Mouse (Mus musculus) E14TG2a.4 (cell line): ENCODE measurements at regions not wholly inside any gene's neighbourhood (a gene's known extent, or its start where the extent isn't known, plus 50 kb on each side); places are given as distances from the start of the nearest gene placed in this dataset.

Experiments used
- H3K27me3 ChIP-seq: 2 replicates; pipeline ENCODE4 v1.6.1; 2014; ENCODE audit warnings: low read length, control low read depth; ENCODE audit not compliant: insufficient read depth
- H3K36me3 ChIP-seq: 2 replicates; pipeline ENCODE4 v1.6.1; 2014; ENCODE audit warnings: low read length, control low read depth; ENCODE audit not compliant: insufficient read depth
- H3K4me1 ChIP-seq: replicated peaks from 2 replicates; pipeline ENCODE4 v1.6.1; 2014; ENCODE audit warnings: low read depth, low read length, control low read depth
- H3K4me3 ChIP-seq: replicated peaks from 2 replicates; pipeline ENCODE4 v1.5.1; 2014; ENCODE audit warnings: mild to moderate bottlenecking, low read length
- H3K9me3 ChIP-seq: 2 replicates; pipeline ENCODE4 v1.6.1; 2014; ENCODE audit warnings: low read length, control low read depth
- CTCF ChIP-seq: conservative IDR thresholded peaks from 2 replicates; pipeline ENCODE4 v1.5.1; 2014; ENCODE audit warnings: low read length
- NANOG ChIP-seq: IDR thresholded peaks from 2 replicates; pipeline ENCODE4 v1.6.1; 2014; ENCODE audit warnings: borderline replicate concordance, low read length, mixed read lengths
- POU5F1 ChIP-seq: IDR thresholded peaks from 2 replicates; pipeline ENCODE4 v1.6.1; 2014; ENCODE audit warnings: low read length, borderline replicate concordance

- Histone ChIP-seq H3K36me3 (no peaks in the 10 kb centered on the region), H3K4me3 (no peak overlapping the region), H3K27me3 (no peaks in the 10 kb centered on the region), H3K9me3 (no peaks in the 10 kb centered on the region), H3K4me1 (no peaks in the 10 kb centered on the region)
- TF ChIP-seq CTCF, result no peak
- TF ChIP-seq NANOG, result no peak
- TF ChIP-seq POU5F1, result no peak
Measured at GRCm38 (mm10) chr3:151216764-151217502, 220.8 kb upstream of the Adgrl4 start.

DNA sequence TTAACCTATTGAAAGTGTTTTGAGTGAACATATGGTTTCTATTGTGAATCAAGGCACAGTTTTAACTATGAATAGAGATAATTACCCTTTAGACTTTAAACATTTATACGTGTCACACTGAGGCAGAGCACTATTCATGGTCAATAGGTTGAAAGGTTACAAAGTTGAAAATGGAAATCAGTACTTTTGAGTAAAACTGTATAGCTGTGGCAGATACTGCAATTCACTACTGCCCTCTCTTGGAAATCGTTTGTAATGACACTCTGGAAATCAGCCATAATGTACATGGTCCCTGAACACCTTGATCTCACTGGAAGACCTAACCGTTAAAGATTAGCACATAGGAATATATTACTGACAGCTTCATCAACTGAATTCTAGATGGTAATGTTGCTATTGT, 215.3 kb upstream of the Adgrl4 start:
- no peak overlapping the region for H3K4me3 ChIP-seq
- H3K9me3 ChIP-seq, result no peaks in the 10 kb centered on the region
- H3K4me1 ChIP-seq, result no peaks in the 10 kb centered on the region
- H3K36me3 ChIP-seq, result no peaks in the 10 kb centered on the region
- TF ChIP-seq NANOG, result no peak
- peak; percentile 67 for TF ChIP-seq CTCF
- H3K27me3 ChIP-seq, result no peaks in the 10 kb centered on the region

DNA sequence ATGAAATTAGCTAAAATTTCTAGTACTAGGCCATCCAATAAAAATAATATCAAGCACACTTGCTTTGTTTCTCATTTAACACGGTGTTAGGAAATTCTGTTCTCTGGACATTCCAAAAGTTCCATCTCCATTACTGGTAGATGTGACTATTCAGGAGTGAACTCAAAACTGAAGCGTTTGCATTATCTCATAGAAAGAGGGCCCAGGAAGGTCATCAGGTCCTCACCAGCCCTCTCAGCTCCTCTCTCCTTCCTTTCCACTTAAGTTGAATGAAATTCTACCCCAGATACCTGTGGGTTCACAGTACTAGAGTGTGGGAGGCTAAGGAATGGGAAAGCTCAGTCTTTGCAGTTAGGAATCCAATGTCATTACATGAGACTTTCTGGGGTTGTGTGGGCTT, 185.2 kb upstream of the Adgrl4 start:
- Histone ChIP-seq H3K4me1 (no peaks in the 10 kb centered on the region), H3K9me3 (no peaks in the 10 kb centered on the region)
- TF ChIP-seq POU5F1, result no peak
- TF ChIP-seq NANOG, result no peak
- TF ChIP-seq CTCF, result no peak

DNA sequence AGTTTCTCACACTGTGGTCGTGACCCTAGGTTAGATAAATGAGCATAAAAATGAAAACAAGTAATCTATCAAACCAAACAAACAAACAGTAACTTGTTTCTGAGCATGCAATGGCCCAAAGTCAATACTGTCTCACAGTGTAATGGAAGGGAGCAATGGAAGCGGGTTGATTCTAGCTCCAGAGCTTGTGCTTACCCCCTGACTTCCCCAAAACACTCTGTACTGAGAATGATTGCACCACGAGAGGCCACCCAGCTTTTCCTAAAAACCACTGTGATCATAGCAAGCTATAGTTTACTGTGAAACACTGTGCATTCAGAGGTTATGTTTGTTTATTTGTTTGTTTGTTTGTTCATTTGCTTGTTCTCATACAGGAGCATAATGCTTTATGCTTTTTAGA, 174.9 kb upstream of the Adgrl4 start:
- Histone ChIP-seq H3K36me3 (no peaks in the 10 kb centered on the region), H3K9me3 (no peaks in the 10 kb centered on the region), H3K4me1 (no peaks in the 10 kb centered on the region), H3K27me3 (no peaks in the 10 kb centered on the region), H3K4me3 (no peak overlapping the region)
- TF ChIP-seq CTCF, result no peak
- no peak for TF ChIP-seq POU5F1
- no peak for TF ChIP-seq NANOG

More for the DNA sequence above, 185.2 kb upstream of the Adgrl4 start:
- Histone ChIP-seq H3K27me3 (no peaks in the 10 kb centered on the region), H3K4me3 (no peak overlapping the region), H3K36me3 (no peaks in the 10 kb centered on the region)

- Histone ChIP-seq H3K27me3 (no peaks in the 10 kb centered on the region), H3K9me3 (no peaks in the 10 kb centered on the region), H3K4me1 (no peaks in the 10 kb centered on the region), H3K4me3 (no peak overlapping the region), H3K36me3 (no peaks in the 10 kb centered on the region)
- TF ChIP-seq POU5F1 (no peak), CTCF (peak; percentile 32; the same call in 1 of the 2 replicates), NANOG (no peak)
Measured at GRCm38 (mm10) chr3:151265658-151266057, 172.0 kb upstream of the Adgrl4 start.

- Histone ChIP-seq H3K27me3 (no peaks in the 10 kb centered on the region), H3K36me3 (no peaks in the 10 kb centered on the region), H3K4me3 (no peak overlapping the region), H3K9me3 (no peaks in the 10 kb centered on the region), H3K4me1 (no peaks in the 10 kb centered on the region)
- TF ChIP-seq NANOG (no peak), CTCF (no peak), POU5F1 (no peak)
Measured at GRCm38 (mm10) chr3:151269514-151269913, 168.2 kb upstream of the Adgrl4 start.

- H3K4me3 ChIP-seq, result no peak overlapping the region
- no peaks in the 10 kb centered on the region for H3K9me3 ChIP-seq
- H3K27me3 ChIP-seq, result no peaks in the 10 kb centered on the region
- no peaks in the 10 kb centered on the region for H3K36me3 ChIP-seq
- TF ChIP-seq CTCF (no peak), NANOG (no peak), POU5F1 (no peak)
- H3K4me1 ChIP-seq, result no peaks in the 10 kb centered on the region
Measured at GRCm38 (mm10) chr3:151283829-151284228, 153.9 kb upstream of the Adgrl4 start.

- Histone ChIP-seq H3K9me3 (no peaks in the 10 kb centered on the region), H3K4me1 (no peaks in the 10 kb centered on the region), H3K4me3 (no peak overlapping the region), H3K27me3 (no peaks in the 10 kb centered on the region), H3K36me3 (no peaks in the 10 kb centered on the region)
- no peak for TF ChIP-seq NANOG
- no peak for TF ChIP-seq CTCF
- TF ChIP-seq POU5F1, result no peak
Measured at GRCm38 (mm10) chr3:151293981-151294605, 143.6 kb upstream of the Adgrl4 start.

GRCm38 (mm10) chr3:151294606-151295005, 143.1 kb upstream of the Adgrl4 start:
- Histone ChIP-seq H3K36me3 (no peaks in the 10 kb centered on the region), H3K4me1 (no peaks in the 10 kb centered on the region), H3K9me3 (no peaks in the 10 kb centered on the region), H3K27me3 (no peaks in the 10 kb centered on the region), H3K4me3 (no peak overlapping the region)
- TF ChIP-seq NANOG (no peak), POU5F1 (no peak), CTCF (no peak)
